Mouse (Mus musculus) left cerebral cortex, postnatal 36 days (tissue): ENCODE data around the gene Arxes1. TPM values are rescaled to one million over a fixed set of nuclear protein-coding genes. Genes with fewer than 3 reads are reported as not detected.

Experiments
- total RNA-seq, 2 experiments: library from RNA; stranded (reverse); gene quantifications; 2 replicates each; pipeline ENCODE4 v1.2.3; 2021

The Arxes1 gene
- total RNA-seq, 2 experiments from 2014 or later: 33.7 to 39.1 TPM

Other genes starting within 250 kb of the Arxes1 start
- 10 to 100 TPM; 56.2 to 75.5 TPM for gene Bhlhb9, start 235.8 kb upstream of the Arxes1 start, total RNA-seq
- 100 to 1,000 TPM; 161 to 199 TPM for gene Gprasp2, start 194.3 kb upstream of the Arxes1 start, total RNA-seq
- gene Arxes2, start 39.5 kb upstream of the Arxes1 start, total RNA-seq: 10 to 100 TPM; 57.8 to 69.1 TPM
- 100 to 1,000 TPM; 344 to 357 TPM for gene Bex2, start 34.9 kb downstream of the Arxes1 start, total RNA-seq
- not detected for gene Nxf3, start 51.9 kb downstream of the Arxes1 start, total RNA-seq
- gene Bex4, start 105.6 kb downstream of the Arxes1 start, total RNA-seq: 10 to 100 TPM; 16.4 to 21.4 TPM
- 10 to 100 TPM; 32.9 to 40.4 TPM for gene Tceal8, start 139.0 kb downstream of the Arxes1 start, total RNA-seq
- 100 to 1,000 TPM; 109 to 156 TPM for gene Tceal5, start 170.5 kb downstream of the Arxes1 start, total RNA-seq
- 1 to 10 TPM; 2.3 to 3.2 TPM for gene Tceal7, start 181.4 kb downstream of the Arxes1 start, total RNA-seq
- gene Bex1, start 182.1 kb downstream of the Arxes1 start, total RNA-seq: 10 to 100 TPM; 83.6 to 87.9 TPM
- 100 to 1,000 TPM; 112 to 117 TPM for gene Tceal9, start 211.7 kb downstream of the Arxes1 start, total RNA-seq
- 100 to 1,000 TPM; 298 to 309 TPM for gene Bex3, start 236.9 kb downstream of the Arxes1 start, total RNA-seq